Mouse (Mus musculus) spleen, embryonic (tissue): ENCODE data around the gene Ppm1f.
"Not testable (repeated sequence)": the region's sequence is repeated elsewhere in the genome, so short reads cannot be mapped to it uniquely, and the experiment has no call there.

ENCODE experiments used
- CTCF ChIA-PET: fragments of 350-600 bp; sonication (Branson Sonifier 250); formaldehyde crosslinking; loops from one replicate; lab custom pipeline; 2022; lab: Charles Lee

The Ppm1f gene

GRCm38 (mm10) chr16:16911641-16912597 is 15.7 kb downstream of the Ppm1f start:
- CTCF ChIA-PET: interaction anchor here (0.5 kb wide), 1 partner anchor 58 kb away, joined by 3 read pairs; no protein-coding TSS in a partner anchor

- CTCF ChIA-PET: no interaction called here
Observed at GRCm38 (mm10) chr16:16913440-16913839, 17.2 kb downstream of the Ppm1f start.

GRCm38 (mm10) chr16:16918441-16919117 is 22.3 kb downstream of the Ppm1f start:
- CTCF ChIA-PET: interaction anchor here (0.7 kb wide), 1 partner anchor 25 kb away, joined by 3 read pairs; no protein-coding TSS in a partner anchor

- CTCF ChIA-PET: no interaction called here
Observed at GRCm38 (mm10) chr16:16921021-16921435, 24.8 kb downstream of the Ppm1f start.

GRCm38 (mm10) chr16:16924481-16924880 is 28.2 kb downstream of the Ppm1f start:
- CTCF ChIA-PET: no interaction called here

GRCm38 (mm10) chr16:16926536-16926935 is 30.3 kb downstream of the Ppm1f start:
- CTCF ChIA-PET: no interaction called here

- CTCF ChIA-PET: not testable (repeated sequence)
Observed at GRCm38 (mm10) chr16:16928908-16929307, 32.6 kb downstream of the Ppm1f start.

- CTCF ChIA-PET: no interaction called here
Observed at GRCm38 (mm10) chr16:16930326-16930725, 34.1 kb downstream of the Ppm1f start.

GRCm38 (mm10) chr16:16930810-16931296 is 34.6 kb downstream of the Ppm1f start:
- CTCF ChIA-PET: no interaction called here

GRCm38 (mm10) chr16:16939543-16939942 is 43.3 kb downstream of the Ppm1f start:
- CTCF ChIA-PET: interaction anchor here (0.6 kb wide), 1 partner anchor 16 kb away, joined by 7 read pairs; no protein-coding TSS in a partner anchor

- CTCF ChIA-PET: no interaction called here
Observed at GRCm38 (mm10) chr16:16941078-16941477, 44.8 kb downstream of the Ppm1f start.

GRCm38 (mm10) chr16:16958575-16958974 is 62.3 kb downstream of the Ppm1f start:
- CTCF ChIA-PET: no interaction called here

- CTCF ChIA-PET: no interaction called here
Observed at GRCm38 (mm10) chr16:16959907-16960306, 63.6 kb downstream of the Ppm1f start.

GRCm38 (mm10) chr16:16965149-16965548 is 68.9 kb downstream of the Ppm1f start:
- CTCF ChIA-PET: no interaction called here

- CTCF ChIA-PET: no interaction called here
Observed at GRCm38 (mm10) chr16:16966290-16966689, 70.0 kb downstream of the Ppm1f start.
